Mouse (Mus musculus) lung, postnatal 0 days (tissue): ENCODE results near the gene Nfatc3.

Source experiments
- CTCF ChIP-seq: IDR thresholded peaks from 2 replicates; pipeline ENCODE4 v1.5.1; 2016; ENCODE audit warnings: antibody characterized with exemption, mild to moderate bottlenecking
- EP300 ChIP-seq: IDR thresholded peaks from 2 replicates; pipeline ENCODE4 v1.6.1; 2016; ENCODE audit warnings: antibody characterized with exemption, mild to moderate bottlenecking, control low read depth

DNA sequence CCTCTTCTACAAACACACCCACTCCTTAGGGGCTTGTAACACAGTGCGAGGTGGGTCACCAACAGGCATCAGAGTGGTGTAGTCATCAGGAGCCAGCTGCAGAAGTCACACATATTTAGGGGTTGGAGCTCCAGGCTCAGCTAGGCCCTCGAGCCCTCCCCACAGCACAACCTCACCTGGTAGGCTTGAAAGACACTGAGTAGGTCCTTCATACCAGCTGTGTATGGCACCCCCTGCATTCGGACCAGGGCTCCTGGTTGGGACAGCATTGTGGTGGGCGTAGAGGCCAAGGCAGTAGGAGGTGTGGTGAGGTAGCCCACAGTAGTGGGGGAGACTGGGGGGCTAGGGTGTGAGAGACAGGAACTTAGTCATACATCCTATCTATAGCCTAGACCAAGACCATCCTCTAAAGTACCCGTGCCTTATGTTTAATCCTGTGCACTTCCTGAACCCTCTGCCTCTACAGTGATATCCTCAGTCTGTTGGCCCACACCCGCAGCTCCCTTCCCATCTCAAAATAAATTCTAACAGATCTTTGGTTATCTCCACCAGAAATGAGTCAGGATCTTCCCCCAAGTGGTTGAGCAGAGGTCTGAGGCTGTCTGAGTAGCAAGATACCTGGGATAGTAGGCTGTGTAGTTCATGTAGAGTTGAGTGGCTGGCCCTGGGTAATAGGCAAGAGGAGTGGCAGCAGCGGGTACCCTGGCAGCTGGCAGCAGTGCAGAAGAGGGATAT, 73.0 kb downstream of the Nfatc3 start:
- TF ChIP-seq CTCF (no peak), EP300 (no peak)
